Mouse (Mus musculus) forebrain, embryonic 13.5 days (tissue): ENCODE data around the gene Fbxw8. TPM values are rescaled to one million over a fixed set of nuclear protein-coding genes. Genes with fewer than 3 reads are reported as not detected.

Source experiments
- ATAC-seq: fragments of 200-750 bp; cut with Nextera tagmentation; 2 replicates; pipeline ENCODE4 v1.8.0; 2017
- H3K27ac ChIP-seq: fragments of 300-500 bp; sonication (generic); 2 replicates; pipeline ENCODE4 v1.5.1; 2015; ENCODE audit warnings: inconsistent platforms, mild to moderate bottlenecking, moderate library complexity
- H3K27me3 ChIP-seq: fragments of 300-500 bp; sonication (generic); 2 replicates; pipeline ENCODE4 v1.6.1; 2015; ENCODE audit warnings: mild to moderate bottlenecking, inconsistent platforms
- H3K36me3 ChIP-seq: fragments of 300-500 bp; sonication (generic); 2 replicates; pipeline ENCODE4 v1.6.1; 2015; ENCODE audit warnings: mild to moderate bottlenecking, inconsistent platforms; ENCODE audit not compliant: poor library complexity, severe bottlenecking
- H3K4me1 ChIP-seq: fragments of 300-500 bp; sonication (generic); 2 replicates; pipeline ENCODE4 v1.6.1; 2015; ENCODE audit warnings: inconsistent platforms
- H3K4me2 ChIP-seq: fragments of 300-500 bp; sonication (generic); 2 replicates; pipeline ENCODE4 v1.6.1; 2015; ENCODE audit warnings: inconsistent platforms, mild to moderate bottlenecking, moderate library complexity
- H3K4me3 ChIP-seq: fragments of 300-500 bp; sonication (generic); 2 replicates; pipeline ENCODE4 v1.5.1; 2015; ENCODE audit warnings: mild to moderate bottlenecking, inconsistent platforms
- H3K9ac ChIP-seq: fragments of 300-500 bp; sonication (generic); 2 replicates; pipeline ENCODE4 v1.6.1; 2015; ENCODE audit warnings: mild to moderate bottlenecking, inconsistent platforms
- H3K9me3 ChIP-seq: fragments of 300-500 bp; sonication (generic); replicated peaks from 2 replicates; pipeline ENCODE4 v1.6.1; 2016; ENCODE audit warnings: inconsistent platforms
- WGBS: fragments of 180-500 bp; shearing (Covaris S2); methylation state at CpG from one replicate; pipeline ENCODE4 v1.1.7; 2015; 5-methylcytosine and 5-hydroxymethylcytosine counted together
- polyA plus RNA-seq: library from polyadenylated mRNA; unstranded; fragments of >200 nt; fragmentation: Nextera tagmentation; extraction: Ambion mirVana; gene quantifications from 2 replicates; pipeline ENCODE4 v1.2.1, GENCODE M21; 2015

The Fbxw8 gene
- polyA plus RNA-seq, 1 experiment from 2014 or later: 23.5 TPM

DNA sequence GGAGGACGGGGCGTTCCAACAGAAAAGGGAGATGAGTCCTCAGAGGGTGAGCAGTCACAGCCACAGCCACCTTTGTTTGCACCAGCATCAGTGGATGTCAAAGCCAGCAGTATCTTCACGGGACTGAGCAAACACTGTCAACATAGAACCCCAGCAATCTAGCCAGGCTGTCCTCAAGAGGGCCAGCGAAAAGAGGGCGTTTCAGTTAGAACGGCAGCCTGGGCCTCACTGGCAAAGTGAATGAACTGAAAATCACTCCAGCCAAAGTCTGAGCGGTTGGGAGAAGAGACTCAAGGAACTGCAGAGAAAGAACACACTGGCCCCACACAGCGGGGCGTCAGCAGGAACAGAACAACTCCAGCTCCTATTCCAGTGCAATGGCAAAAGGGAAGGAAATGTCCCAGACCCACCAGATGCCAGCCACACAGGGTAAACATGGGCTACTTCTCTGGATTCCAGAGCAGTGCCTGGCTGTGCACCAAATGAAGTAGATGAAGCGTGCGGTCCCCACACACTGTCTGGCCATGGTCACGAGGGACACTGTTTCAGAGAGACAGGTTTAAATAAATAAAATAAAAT, 72.1 kb downstream of the Fbxw8 start:
- Histone ChIP-seq H3K27ac (peak overlapping the region; percentile 76), H3K9ac (peak overlapping the region; percentile 30; the same call in 1 of the 2 replicates), H3K4me1 (peaks cover 85% of the 10 kb centered on the region), H3K4me3 (no peak overlapping the region), H3K4me2 (0 out of 2 replicates have a peak overlapping the region, but pooled peaks have one; percentile 4), H3K9me3 (no peaks in the 10 kb centered on the region), H3K36me3 (no peaks in the 10 kb centered on the region), H3K27me3 (no peaks in the 10 kb centered on the region)
- no peak for ATAC-seq
- WGBS: 54% methylated on average over 12 of the region's 12 CpGs

DNA sequence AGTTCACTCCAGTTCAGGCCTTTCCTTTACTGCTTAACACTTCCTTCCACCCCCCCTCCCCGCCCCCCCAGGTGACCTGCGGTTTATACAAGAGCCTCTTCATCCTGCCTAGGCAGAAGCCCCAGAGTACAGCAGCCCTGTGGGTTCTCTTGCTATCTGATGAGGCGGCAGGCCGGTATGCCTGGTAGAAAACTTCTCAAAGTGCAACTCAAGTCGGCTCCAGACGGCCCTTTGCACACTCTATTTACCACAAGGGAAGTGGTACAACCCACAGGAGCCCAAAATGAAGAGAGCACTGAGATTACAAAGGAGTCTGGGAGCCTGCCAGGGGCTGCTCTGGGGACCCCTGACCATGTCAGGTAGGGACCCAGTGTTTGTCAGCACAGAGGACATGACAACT, 73.3 kb downstream of the Fbxw8 start:
- Histone ChIP-seq H3K4me3 (no peak overlapping the region), H3K9me3 (no peaks in the 10 kb centered on the region), H3K27ac (peak overlapping the region; percentile 76; the same call in 1 of the 2 replicates), H3K27me3 (no peaks in the 10 kb centered on the region), H3K4me1 (peaks cover 92% of the 10 kb centered on the region), H3K36me3 (no peaks in the 10 kb centered on the region), H3K4me2 (no peak overlapping the region), H3K9ac (no peak overlapping the region)
- 76% methylated on average over 6 of the region's 6 CpGs for WGBS
- no peak for ATAC-seq

DNA sequence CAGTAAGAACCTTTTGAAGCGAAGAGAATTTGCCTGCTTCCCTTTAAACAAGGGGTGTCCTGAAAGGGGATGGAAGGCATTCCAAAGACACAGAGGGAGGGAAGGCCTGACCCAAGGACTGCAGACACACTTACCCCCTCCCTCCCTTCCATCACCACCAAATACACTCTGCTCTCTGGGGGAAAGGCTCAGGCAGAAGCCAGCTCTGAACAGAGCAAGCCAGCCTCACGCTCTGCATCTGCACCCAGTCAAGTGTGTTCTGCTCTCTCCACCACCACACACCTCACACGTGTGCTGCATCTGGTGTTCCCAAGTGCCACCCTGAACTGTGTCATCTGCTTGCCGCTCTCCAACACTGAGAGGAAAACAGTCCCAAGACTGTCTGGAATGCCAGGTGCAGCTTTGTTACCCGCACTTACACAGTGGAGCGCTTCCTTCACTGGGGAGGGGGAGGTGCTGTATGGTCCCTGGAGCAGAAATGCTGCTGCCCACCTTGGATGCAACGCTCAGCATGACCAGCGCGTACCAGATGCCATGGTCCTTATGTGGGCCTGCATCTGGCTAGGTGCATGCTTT, 73.8 kb downstream of the Fbxw8 start:
- Histone ChIP-seq H3K36me3 (peaks cover 3% of the 10 kb centered on the region), H3K9ac (no peak overlapping the region; the same call in 1 of the 2 replicates), H3K4me1 (peaks cover 94% of the 10 kb centered on the region), H3K4me2 (no peak overlapping the region), H3K27ac (peak overlapping the region; percentile 32), H3K4me3 (no peak overlapping the region), H3K9me3 (no peaks in the 10 kb centered on the region), H3K27me3 (no peaks in the 10 kb centered on the region)
- WGBS: 80% methylated on average over 9 of the region's 9 CpGs
- no peak for ATAC-seq

DNA sequence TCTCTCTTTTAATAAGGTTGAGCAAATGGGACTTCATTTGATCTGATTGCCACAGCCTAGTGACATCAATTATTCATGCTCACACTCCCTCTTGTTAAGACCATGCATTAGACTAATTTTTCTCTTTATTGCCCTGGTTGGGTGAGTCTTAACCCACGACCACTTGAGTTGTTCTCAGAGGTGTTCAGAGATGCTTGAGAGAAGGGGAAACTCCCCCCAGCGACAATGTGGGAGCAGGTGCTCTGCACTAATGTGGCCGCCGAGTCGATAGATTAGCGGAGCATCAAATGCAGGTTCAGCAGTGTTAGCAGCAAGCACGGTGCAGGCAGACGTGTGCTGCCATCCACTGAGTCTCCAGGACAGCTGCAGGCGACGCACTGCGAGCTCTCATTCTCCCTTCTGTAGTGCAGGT, 75.4 kb downstream of the Fbxw8 start:
- H3K27me3 ChIP-seq: no peaks in the 10 kb centered on the region
- H3K27ac ChIP-seq: peak overlapping the region; percentile 76
- H3K9ac ChIP-seq: peak overlapping the region; percentile 40; the same call in 1 of the 2 replicates
- ATAC-seq: peak; percentile 22; the same call in 1 of the 2 replicates
- no peaks in the 10 kb centered on the region for H3K9me3 ChIP-seq
- no peak overlapping the region for H3K4me3 ChIP-seq
- peaks cover 20% of the 10 kb centered on the region for H3K36me3 ChIP-seq
- 14% methylated on average over 11 of the region's 11 CpGs for WGBS
- peak overlapping the region; percentile 13; the same call in 1 of the 2 replicates for H3K4me2 ChIP-seq
- H3K4me1 ChIP-seq: peaks cover 98% of the 10 kb centered on the region

DNA sequence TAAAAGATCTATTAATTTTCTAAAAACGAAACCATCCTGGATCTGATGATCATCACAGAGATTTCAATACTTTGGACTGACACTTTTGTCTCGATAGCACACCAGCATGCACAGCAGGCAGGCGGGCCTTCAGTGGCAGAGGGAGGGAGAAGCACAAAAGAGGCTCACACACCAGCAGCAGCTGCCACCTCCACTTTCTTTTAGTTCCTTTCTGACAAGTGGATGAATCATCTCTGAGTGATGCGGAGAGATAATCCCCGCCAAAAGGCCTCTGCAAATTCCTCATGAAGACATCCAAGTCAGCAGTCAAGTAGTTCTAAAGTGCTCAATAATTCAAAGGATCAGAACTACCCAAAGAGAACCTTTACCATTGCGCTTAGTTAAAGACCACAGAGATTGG, 75.9 kb downstream of the Fbxw8 start:
- 25% methylated on average over 6 of the region's 6 CpGs for WGBS
- H3K4me2 ChIP-seq: peak overlapping the region; percentile 13; the same call in 1 of the 2 replicates
- no peaks in the 10 kb centered on the region for H3K27me3 ChIP-seq
- H3K36me3 ChIP-seq: peaks cover 22% of the 10 kb centered on the region
- no peak for ATAC-seq
- H3K9ac ChIP-seq: no peak overlapping the region
- H3K9me3 ChIP-seq: no peaks in the 10 kb centered on the region
- no peak overlapping the region for H3K4me3 ChIP-seq
- peak overlapping the region; percentile 76 for H3K27ac ChIP-seq
- peaks cover 97% of the 10 kb centered on the region for H3K4me1 ChIP-seq

DNA sequence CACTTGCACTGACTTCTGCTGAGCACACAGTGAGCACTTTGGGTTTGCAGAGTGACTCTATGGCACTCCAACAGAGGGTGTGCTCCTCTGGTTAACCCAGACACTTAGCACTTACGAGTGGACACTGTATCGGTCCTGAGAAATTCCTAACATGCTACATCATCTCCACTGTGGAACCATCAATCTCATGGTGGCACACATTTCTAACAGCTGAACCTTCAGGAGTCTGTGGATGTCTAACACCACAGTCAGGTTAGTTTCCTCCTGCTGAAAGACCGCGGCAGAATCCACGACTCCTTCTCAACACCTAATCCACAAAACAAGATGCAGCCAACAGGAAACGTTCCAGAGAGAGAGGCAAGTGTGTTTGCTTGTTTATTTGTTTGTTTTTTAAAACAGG, 76.7 kb downstream of the Fbxw8 start:
- 88% methylated on average over 6 of the region's 6 CpGs for WGBS

DNA sequence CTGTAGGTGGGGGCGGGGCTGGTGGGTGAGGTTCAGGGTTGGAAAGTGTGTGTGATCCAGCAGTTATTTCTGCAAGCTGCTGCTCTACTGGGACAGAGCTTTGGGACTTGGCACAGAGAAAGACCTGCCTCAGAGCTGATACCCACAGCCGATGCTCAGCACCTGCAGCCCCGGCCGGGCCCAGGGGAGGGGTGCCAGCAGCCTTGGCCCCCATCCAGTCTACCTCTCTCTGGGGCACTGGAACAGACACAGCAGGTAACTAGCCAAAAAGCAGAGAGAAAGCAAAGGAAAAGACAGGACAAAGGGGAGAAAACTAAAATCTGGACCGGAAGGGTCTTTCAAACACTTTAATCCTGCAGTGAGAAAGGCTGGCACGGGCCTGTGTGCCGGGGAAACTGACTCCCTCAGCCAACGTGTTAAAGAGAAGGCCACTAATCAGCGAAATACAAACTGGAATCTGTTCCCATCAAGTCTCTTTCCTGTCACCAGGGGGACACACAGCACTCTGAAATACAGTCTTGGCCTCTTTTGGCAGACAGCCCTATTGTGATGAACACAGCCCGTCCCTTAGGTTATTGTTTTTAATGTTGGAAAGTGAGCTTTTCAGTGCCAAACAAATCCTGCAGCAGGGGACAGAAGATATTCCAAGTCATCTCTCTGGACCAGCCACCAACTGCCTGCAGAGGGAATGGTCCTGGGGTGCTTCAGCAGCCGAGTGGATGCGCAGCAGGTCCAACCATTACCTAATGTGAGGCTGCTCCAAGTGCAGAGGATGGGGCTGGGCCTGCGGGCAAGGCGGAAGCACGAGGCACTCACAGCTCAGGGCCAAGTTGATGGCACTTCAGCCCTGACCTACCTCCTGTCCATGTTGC, 78.3 kb downstream of the Fbxw8 start:
- H3K9me3 ChIP-seq: no peaks in the 10 kb centered on the region
- no peak overlapping the region for H3K9ac ChIP-seq
- H3K4me1 ChIP-seq: peaks cover 95% of the 10 kb centered on the region
- H3K4me3 ChIP-seq: no peak overlapping the region
- 61% methylated on average over 15 of the region's 15 CpGs for WGBS
- no peaks in the 10 kb centered on the region for H3K27me3 ChIP-seq
- no peak overlapping the region for H3K4me2 ChIP-seq
- H3K36me3 ChIP-seq: peaks cover 30% of the 10 kb centered on the region
- peak; percentile 36 for ATAC-seq
- H3K27ac ChIP-seq: peak overlapping the region; percentile 82

More for the DNA sequence above, 76.7 kb downstream of the Fbxw8 start:
- no peaks in the 10 kb centered on the region for H3K27me3 ChIP-seq
- H3K9me3 ChIP-seq: no peaks in the 10 kb centered on the region
- no peak overlapping the region for H3K4me3 ChIP-seq
- H3K9ac ChIP-seq: no peak overlapping the region
- no peak for ATAC-seq
- peaks cover 26% of the 10 kb centered on the region for H3K36me3 ChIP-seq
- no peak overlapping the region for H3K4me2 ChIP-seq
- H3K27ac ChIP-seq: peak overlapping the region; percentile 76; the same call in 1 of the 2 replicates
- H3K4me1 ChIP-seq: peaks cover 96% of the 10 kb centered on the region

DNA sequence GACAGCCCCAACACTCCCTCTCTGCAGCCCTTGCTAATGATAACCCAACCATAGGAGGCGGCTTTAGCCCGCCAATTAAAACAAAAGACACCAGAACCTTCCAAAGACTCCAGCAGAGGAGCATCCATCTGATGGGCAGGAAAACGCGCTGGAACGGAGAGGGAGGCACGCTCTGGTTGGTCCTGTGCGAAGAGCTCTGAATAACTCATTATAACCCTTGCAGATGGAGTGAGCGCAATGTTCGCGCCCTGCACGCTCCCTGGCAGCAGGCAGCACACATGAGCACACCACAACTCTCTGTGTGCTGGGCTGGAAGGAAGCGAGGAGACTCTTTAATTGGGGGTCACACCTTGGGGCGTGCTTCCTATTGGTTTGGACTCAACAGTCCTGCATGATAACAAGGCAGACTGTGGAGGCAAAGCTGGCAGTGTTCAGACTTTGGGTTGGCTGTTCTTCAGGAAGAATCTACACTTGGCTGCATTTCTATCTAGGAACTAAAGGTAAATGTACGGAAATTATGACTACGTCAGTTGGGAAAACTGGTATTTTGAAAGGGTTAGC, 82.0 kb downstream of the Fbxw8 start:
- Histone ChIP-seq H3K27me3 (no peaks in the 10 kb centered on the region), H3K9me3 (no peaks in the 10 kb centered on the region), H3K4me3 (no peak overlapping the region), H3K4me1 (peaks cover 59% of the 10 kb centered on the region), H3K36me3 (peaks cover 51% of the 10 kb centered on the region), H3K9ac (no peak overlapping the region), H3K27ac (peak overlapping the region; percentile 81), H3K4me2 (no peak overlapping the region)
- 43% methylated on average over 15 of the region's 15 CpGs for WGBS
- peak; percentile 69 for ATAC-seq

DNA sequence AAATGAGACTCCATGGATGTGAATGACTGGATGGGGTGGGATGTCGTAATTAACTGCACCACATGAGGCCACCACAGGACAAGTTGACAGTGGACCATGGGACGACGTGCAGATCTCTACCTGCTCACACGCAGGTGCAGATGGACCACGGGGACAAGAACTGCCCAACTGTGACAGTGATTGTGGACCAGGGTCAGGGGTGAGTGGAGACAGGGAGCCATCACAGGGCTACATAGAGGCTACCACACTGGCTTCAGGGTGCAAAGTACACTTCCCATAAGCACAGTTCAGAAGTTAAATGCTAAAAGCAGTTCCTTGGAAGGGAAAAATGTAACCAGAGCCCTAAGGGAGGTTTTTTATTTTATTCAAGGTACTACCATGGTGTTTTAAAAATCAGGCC, 83.5 kb downstream of the Fbxw8 start:
- Histone ChIP-seq H3K36me3 (peaks cover 63% of the 10 kb centered on the region), H3K27me3 (no peaks in the 10 kb centered on the region), H3K4me1 (peaks cover 54% of the 10 kb centered on the region), H3K4me2 (no peak overlapping the region), H3K27ac (no peak overlapping the region), H3K4me3 (no peak overlapping the region), H3K9ac (no peak overlapping the region), H3K9me3 (no peaks in the 10 kb centered on the region)
- no peak for ATAC-seq
- WGBS: 85% methylated on average over 5 of the region's 5 CpGs

DNA sequence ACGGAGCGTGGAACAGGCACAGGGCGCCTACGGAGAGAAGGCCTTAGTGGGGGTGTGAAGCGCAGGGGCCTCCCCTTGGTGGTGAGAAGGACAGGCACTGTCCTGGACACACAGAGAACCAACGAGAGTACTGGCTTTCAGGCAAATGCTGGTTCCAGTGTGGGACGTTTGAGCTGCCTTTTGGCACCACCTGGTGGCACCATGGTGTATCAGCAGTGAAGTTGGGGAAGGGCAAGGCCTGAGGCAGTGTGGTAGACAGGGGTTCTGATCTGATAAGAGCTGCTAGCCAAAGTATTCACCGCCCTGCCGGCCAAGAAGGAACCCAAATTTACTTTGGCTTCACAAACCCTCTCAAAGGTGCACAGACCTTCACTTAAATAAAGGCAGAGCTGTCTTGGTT, 85.9 kb downstream of the Fbxw8 start:
- no peak overlapping the region for H3K4me2 ChIP-seq
- no peak overlapping the region for H3K27ac ChIP-seq
- H3K36me3 ChIP-seq: peaks cover 58% of the 10 kb centered on the region
- 48% methylated on average over 9 of the region's 9 CpGs for WGBS
- ATAC-seq: peak; percentile 41; the same call in 1 of the 2 replicates
- no peak overlapping the region for H3K9ac ChIP-seq
- H3K4me3 ChIP-seq: no peak overlapping the region
- no peaks in the 10 kb centered on the region for H3K27me3 ChIP-seq
- no peaks in the 10 kb centered on the region for H3K9me3 ChIP-seq
- peaks cover 56% of the 10 kb centered on the region for H3K4me1 ChIP-seq

DNA sequence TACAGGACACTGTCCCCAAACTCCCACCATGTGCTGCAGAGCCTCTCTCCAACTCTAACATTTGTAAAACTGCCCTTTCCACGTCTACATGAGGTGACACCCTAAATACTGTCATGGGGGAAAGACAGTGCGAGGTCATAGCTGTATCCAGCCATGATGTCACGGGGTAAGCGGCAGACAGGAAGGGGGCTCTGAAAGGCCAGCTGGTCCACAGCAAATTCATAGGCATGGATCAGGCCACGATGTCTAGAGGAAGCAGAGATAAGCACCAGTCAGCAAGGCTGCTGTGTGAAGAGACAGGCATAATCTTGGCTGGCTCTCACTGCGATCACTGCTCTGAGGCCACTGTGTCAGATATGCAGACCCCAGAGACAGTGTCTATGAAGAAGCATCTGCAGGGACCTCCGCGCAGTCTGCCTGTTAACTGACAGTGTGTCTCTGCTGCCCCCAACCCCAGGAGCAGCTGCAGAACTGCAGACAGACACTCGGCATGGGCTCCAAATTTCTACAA, 87.2 kb downstream of the Fbxw8 start:
- Histone ChIP-seq H3K4me2 (no peak overlapping the region), H3K9me3 (no peaks in the 10 kb centered on the region), H3K4me3 (no peak overlapping the region), H3K9ac (no peak overlapping the region), H3K4me1 (peaks cover 56% of the 10 kb centered on the region), H3K36me3 (peaks cover 54% of the 10 kb centered on the region), H3K27me3 (no peaks in the 10 kb centered on the region), H3K27ac (no peak overlapping the region)
- ATAC-seq: no peak
- WGBS: 92% methylated on average over 9 of the region's 9 CpGs
